Mouse (Mus musculus) heart, postnatal 0 days (tissue): Measurements from ENCODE around the gene Alg14.

ENCODE experiments used
- CTCF ChIP-seq: IDR thresholded peaks from 2 replicates; pipeline ENCODE4 v1.5.1; 2016; ENCODE audit warnings: antibody characterized with exemption, control low read depth, low read depth
- EP300 ChIP-seq: IDR thresholded peaks from 2 replicates; pipeline ENCODE4 v1.6.1; 2016; ENCODE audit warnings: antibody characterized with exemption, low read depth

GRCm38 (mm10) chr3:121314149-121314548 lies 22.6 kb downstream of the Alg14 start:
- TF ChIP-seq CTCF = no peak
- TF ChIP-seq EP300 = no peak
